Mouse (Mus musculus): ENCODE results near the gene Dst. TPM values are rescaled to one million over a fixed set of nuclear protein-coding genes. Genes with fewer than 3 reads are reported as not detected.

Gene Dst
- polyA plus RNA-seq (2015; fragmentation: Nextera tagmentation; extraction: Ambion mirVana), result 3.2 and 3.3 TPM in 2 replicates

- Histone ChIP-seq H3K36me3 (no peaks in the 10 kb centered on the region), H3K4me2 (peak within 1 kb of the TSS; percentile 74), H3K27me3 (peaks cover 76% of the 10 kb centered on the region), H3K4me3 (replicated peaks) (peak within 1 kb of the TSS; percentile 58), H3K9me3 (replicated peaks) (no peaks in the 10 kb centered on the region), H3K9ac (peak within 1 kb of the TSS; percentile 57), H3K27ac (no peak within 1 kb of the TSS), H3K4me1 (replicated peaks) (peaks cover 6% of the 10 kb centered on the region; the same call in 1 of the 2 replicates)
- DNase-seq (no peak), ATAC-seq (ENCODE audit: low read depth) (no peak)
- 6% methylated on average over 33 of the region's 44 CpGs for WGBS (ENCODE audit: insufficient replicate concordance)
These were observed at the start of gene Dst for GRCm38 (mm10) chr1:33908191-33908962. Dst (plus strand) TSS chr1:33908225.

GRCm38 (mm10) chr1:33869031-33869430, 39.0 kb upstream of the Dst start:
- no peak overlapping the region for H3K27ac ChIP-seq
- no peaks in the 10 kb centered on the region for H3K9me3 ChIP-seq (replicated peaks)
- no peak overlapping the region for H3K9ac ChIP-seq
- DNase-seq (no peak), ATAC-seq (ENCODE audit: low read depth) (no peak)
- no peaks in the 10 kb centered on the region for H3K36me3 ChIP-seq
- 49% methylated on average over 2 of the region's 2 CpGs for WGBS (ENCODE audit: insufficient replicate concordance)
- H3K4me1 ChIP-seq (replicated peaks), result no peaks in the 10 kb centered on the region
- no peak overlapping the region for H3K4me2 ChIP-seq
- H3K4me3 ChIP-seq (replicated peaks), result no peak overlapping the region
- H3K27me3 ChIP-seq, result no peaks in the 10 kb centered on the region

GRCm38 (mm10) chr1:33869437-33869836, 38.6 kb upstream of the Dst start:
- Histone ChIP-seq H3K9me3 (replicated peaks) (no peaks in the 10 kb centered on the region), H3K4me2 (no peak overlapping the region), H3K4me3 (replicated peaks) (no peak overlapping the region), H3K27me3 (no peaks in the 10 kb centered on the region), H3K4me1 (replicated peaks) (no peaks in the 10 kb centered on the region), H3K9ac (no peak overlapping the region), H3K36me3 (no peaks in the 10 kb centered on the region), H3K27ac (no peak overlapping the region)
- no peak for DNase-seq
- 53% methylated on average over 3 of the region's 3 CpGs for WGBS (ENCODE audit: insufficient replicate concordance)
- no peak for ATAC-seq (ENCODE audit: low read depth)

GRCm38 (mm10) chr1:33873561-33873960, 34.5 kb upstream of the Dst start:
- Histone ChIP-seq H3K9me3 (replicated peaks) (no peaks in the 10 kb centered on the region), H3K4me2 (no peak overlapping the region), H3K27me3 (no peaks in the 10 kb centered on the region), H3K4me3 (replicated peaks) (no peak overlapping the region), H3K9ac (no peak overlapping the region), H3K36me3 (no peaks in the 10 kb centered on the region), H3K27ac (no peak overlapping the region), H3K4me1 (replicated peaks) (no peaks in the 10 kb centered on the region)
- ATAC-seq (ENCODE audit: low read depth), result no peak
- DNase-seq, result no peak
- WGBS (ENCODE audit: insufficient replicate concordance), result 70% methylated on average over 5 of the region's 5 CpGs

GRCm38 (mm10) chr1:33875691-33876090, 32.3 kb upstream of the Dst start:
- Histone ChIP-seq H3K27ac (no peak overlapping the region), H3K4me1 (replicated peaks) (no peaks in the 10 kb centered on the region), H3K36me3 (no peaks in the 10 kb centered on the region), H3K4me3 (replicated peaks) (no peak overlapping the region), H3K9ac (no peak overlapping the region), H3K9me3 (replicated peaks) (no peaks in the 10 kb centered on the region), H3K27me3 (no peaks in the 10 kb centered on the region), H3K4me2 (no peak overlapping the region)
- ATAC-seq (ENCODE audit: low read depth), result no peak
- 31% methylated on average over 6 of the region's 6 CpGs for WGBS (ENCODE audit: insufficient replicate concordance)
- no peak for DNase-seq

- DNase-seq, result no peak
- H3K4me2 ChIP-seq, result no peak overlapping the region
- H3K27me3 ChIP-seq, result no peaks in the 10 kb centered on the region
- H3K4me3 ChIP-seq (replicated peaks), result no peak overlapping the region
- H3K27ac ChIP-seq, result no peak overlapping the region
- no peaks in the 10 kb centered on the region for H3K9me3 ChIP-seq (replicated peaks)
- H3K9ac ChIP-seq, result no peak overlapping the region
- H3K4me1 ChIP-seq (replicated peaks), result no peaks in the 10 kb centered on the region
- 60% methylated on average over 3 of the region's 3 CpGs for WGBS (ENCODE audit: insufficient replicate concordance)
- ATAC-seq (ENCODE audit: low read depth), result no peak
- H3K36me3 ChIP-seq, result no peaks in the 10 kb centered on the region
These were observed 31.6 kb upstream of the Dst start for GRCm38 (mm10) chr1:33876416-33876815.

- no peaks in the 10 kb centered on the region for H3K27me3 ChIP-seq
- no peaks in the 10 kb centered on the region for H3K4me1 ChIP-seq (replicated peaks)
- H3K4me2 ChIP-seq, result no peak overlapping the region
- 67% methylated on average over 7 of the region's 7 CpGs for WGBS (ENCODE audit: insufficient replicate concordance)
- no peaks in the 10 kb centered on the region for H3K36me3 ChIP-seq
- H3K4me3 ChIP-seq (replicated peaks), result no peak overlapping the region
- DNase-seq (no peak), ATAC-seq (ENCODE audit: low read depth) (no peak)
- H3K27ac ChIP-seq, result no peak overlapping the region
- H3K9me3 ChIP-seq (replicated peaks), result no peaks in the 10 kb centered on the region
- H3K9ac ChIP-seq, result no peak overlapping the region
These were observed 29.9 kb upstream of the Dst start for GRCm38 (mm10) chr1:33878170-33878569.

GRCm38 (mm10) chr1:33883102-33883839, 24.8 kb upstream of the Dst start:
- no peak for ATAC-seq (ENCODE audit: low read depth)
- Histone ChIP-seq H3K27ac (no peak overlapping the region), H3K9ac (no peak overlapping the region), H3K27me3 (no peaks in the 10 kb centered on the region), H3K36me3 (no peaks in the 10 kb centered on the region), H3K4me2 (peak overlapping the region; percentile 48), H3K9me3 (replicated peaks) (no peaks in the 10 kb centered on the region), H3K4me3 (replicated peaks) (peak overlapping the region; percentile 18; the same call in 1 of the 2 replicates), H3K4me1 (replicated peaks) (no peaks in the 10 kb centered on the region)
- no peak for DNase-seq
- WGBS (ENCODE audit: insufficient replicate concordance), result 9% methylated on average over 18 of the region's 18 CpGs

- no peak for DNase-seq
- no peak overlapping the region for H3K9ac ChIP-seq
- WGBS (ENCODE audit: insufficient replicate concordance), result 47% methylated on average over 10 of the region's 10 CpGs
- H3K4me3 ChIP-seq (replicated peaks), result no peak overlapping the region
- no peaks in the 10 kb centered on the region for H3K36me3 ChIP-seq
- no peaks in the 10 kb centered on the region for H3K27me3 ChIP-seq
- no peak overlapping the region for H3K27ac ChIP-seq
- no peak for ATAC-seq (ENCODE audit: low read depth)
- H3K4me1 ChIP-seq (replicated peaks), result no peaks in the 10 kb centered on the region
- no peaks in the 10 kb centered on the region for H3K9me3 ChIP-seq (replicated peaks)
- H3K4me2 ChIP-seq, result no peak overlapping the region
These were observed 15.2 kb upstream of the Dst start for GRCm38 (mm10) chr1:33892784-33893183.

GRCm38 (mm10) chr1:33896116-33896515, 11.9 kb upstream of the Dst start:
- 56% methylated on average over 6 of the region's 6 CpGs for WGBS (ENCODE audit: insufficient replicate concordance)
- Histone ChIP-seq H3K36me3 (no peaks in the 10 kb centered on the region), H3K4me2 (no peak overlapping the region), H3K9me3 (replicated peaks) (no peaks in the 10 kb centered on the region), H3K9ac (no peak overlapping the region), H3K4me1 (replicated peaks) (no peaks in the 10 kb centered on the region), H3K4me3 (replicated peaks) (no peak overlapping the region), H3K27ac (no peak overlapping the region), H3K27me3 (no peaks in the 10 kb centered on the region)
- no peak for ATAC-seq (ENCODE audit: low read depth)
- no peak for DNase-seq

GRCm38 (mm10) chr1:33896666-33897065, 11.4 kb upstream of the Dst start:
- no peak overlapping the region for H3K4me3 ChIP-seq (replicated peaks)
- no peaks in the 10 kb centered on the region for H3K4me1 ChIP-seq (replicated peaks)
- no peak for ATAC-seq (ENCODE audit: low read depth)
- H3K4me2 ChIP-seq, result no peak overlapping the region
- WGBS (ENCODE audit: insufficient replicate concordance), result 47% methylated on average over 4 of the region's 4 CpGs
- H3K36me3 ChIP-seq, result no peaks in the 10 kb centered on the region
- H3K9ac ChIP-seq, result no peak overlapping the region
- no peaks in the 10 kb centered on the region for H3K9me3 ChIP-seq (replicated peaks)
- no peaks in the 10 kb centered on the region for H3K27me3 ChIP-seq
- H3K27ac ChIP-seq, result no peak overlapping the region
- no peak for DNase-seq

All from liver, embryonic 13.5 days (tissue).